Mouse (Mus musculus) cerebellum, postnatal 10 days (tissue): ENCODE measurements around the gene Rab10.

Experiments
- DNase-seq, 2 experiments: peaks; one replicate each; pipeline ENCODE4 v3.0.0; 2021; ENCODE audit warnings: mixed read lengths in 2 of 2

Gene Rab10

GRCm38 (mm10) chr12:3291849-3292248 lies 17.9 kb downstream of the Rab10 start:
- no peak for DNase-seq

- no peak for DNase-seq
Measured at GRCm38 (mm10) chr12:3291038-3291437, 18.7 kb downstream of the Rab10 start.

- no peak for DNase-seq
Measured at GRCm38 (mm10) chr12:3288440-3288839, 21.3 kb downstream of the Rab10 start.

GRCm38 (mm10) chr12:3285919-3286318 lies 23.9 kb downstream of the Rab10 start:
- no peak for DNase-seq

GRCm38 (mm10) chr12:3285377-3285776 lies 24.4 kb downstream of the Rab10 start:
- DNase-seq = no peak

- DNase-seq = no peak
Measured at GRCm38 (mm10) chr12:3284463-3284862, 25.3 kb downstream of the Rab10 start.

- no peak for DNase-seq
Measured at GRCm38 (mm10) chr12:3283829-3284440, 25.8 kb downstream of the Rab10 start.

GRCm38 (mm10) chr12:3282954-3283353 lies 26.8 kb downstream of the Rab10 start:
- no peak for DNase-seq

- no peak for DNase-seq
Measured at GRCm38 (mm10) chr12:3282520-3282919, 27.2 kb downstream of the Rab10 start.

GRCm38 (mm10) chr12:3278880-3279339 lies 30.9 kb downstream of the Rab10 start:
- DNase-seq = no peak

- no peak for DNase-seq
Measured at GRCm38 (mm10) chr12:3270818-3271217, 39.0 kb downstream of the Rab10 start.

- no peak for DNase-seq
Measured at GRCm38 (mm10) chr12:3267397-3267796, 42.4 kb downstream of the Rab10 start.

- no peak for DNase-seq
Measured at GRCm38 (mm10) chr12:3265188-3265587, 44.6 kb downstream of the Rab10 start.

GRCm38 (mm10) chr12:3264449-3264848 lies 45.3 kb downstream of the Rab10 start:
- DNase-seq = no peak

- DNase-seq = no peak
Measured at GRCm38 (mm10) chr12:3261596-3261995, 48.2 kb downstream of the Rab10 start.

GRCm38 (mm10) chr12:3255966-3256365 lies 53.8 kb downstream of the Rab10 start:
- no peak for DNase-seq

- DNase-seq = no peak
Measured at GRCm38 (mm10) chr12:3255435-3255834, 54.3 kb downstream of the Rab10 start.

- peak in 1 of 2 experiments; percentile 28 for DNase-seq
Measured at GRCm38 (mm10) chr12:3253591-3253990, 56.2 kb downstream of the Rab10 start.

- no peak for DNase-seq
Measured at GRCm38 (mm10) chr12:3246091-3246490, 63.7 kb downstream of the Rab10 start.

GRCm38 (mm10) chr12:3239544-3239943 lies 70.2 kb downstream of the Rab10 start:
- DNase-seq = no peak

- DNase-seq = peak; percentile 17 to 21
Measured at GRCm38 (mm10) chr12:3238361-3239051, 71.3 kb downstream of the Rab10 start.

GRCm38 (mm10) chr12:3237799-3238198 lies 72.0 kb downstream of the Rab10 start:
- peak in 1 of 2 experiments; percentile 26 for DNase-seq

- DNase-seq = peak; percentile 45 to 56
Measured at GRCm38 (mm10) chr12:3236831-3237681, 72.7 kb downstream of the Rab10 start.
